Mouse (Mus musculus): ENCODE measurements at regions not wholly inside any gene's neighbourhood (a gene's known extent, or its start where the extent isn't known, plus 50 kb on each side); places are given as distances from the start of the nearest gene placed in this dataset.

DNA sequence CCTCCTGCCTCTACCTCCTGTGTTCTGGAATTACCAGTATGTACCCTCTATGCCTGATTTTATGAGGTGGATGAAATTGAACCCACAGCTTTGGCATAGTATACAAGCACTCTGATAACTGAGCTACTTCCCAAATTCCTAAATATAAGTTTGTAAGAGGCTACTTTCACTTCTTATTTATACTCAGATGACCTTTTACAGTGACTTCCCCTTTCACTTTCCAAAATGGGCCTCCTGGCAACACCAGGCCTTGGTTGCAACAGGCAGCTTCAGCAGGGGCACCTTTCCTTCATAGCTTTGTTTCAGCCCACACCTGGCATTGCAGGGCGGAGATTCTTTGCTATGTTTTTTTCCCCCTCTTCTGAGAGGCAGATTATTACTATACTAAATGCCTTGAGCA, 279.7 kb upstream of the Nrp1 start:
- H3K4me2 ChIP-seq = no peak overlapping the region
- H3K4me1 ChIP-seq = no peaks in the 10 kb centered on the region
- no peak overlapping the region for H3K4me3 ChIP-seq
- H3K36me3 ChIP-seq = no peaks in the 10 kb centered on the region
- ATAC-seq (ENCODE audit: insufficient number of reproducible peaks, low FRiP score, low TSS enrichment, low read depth) = no peak
- H3K9ac ChIP-seq = no peak overlapping the region
- H3K27me3 ChIP-seq = no peaks in the 10 kb centered on the region
- H3K27ac ChIP-seq = no peak overlapping the region
- H3K9me3 ChIP-seq = no peaks in the 10 kb centered on the region
- WGBS = 68% methylated on average over 1 of the region's 1 CpGs

DNA sequence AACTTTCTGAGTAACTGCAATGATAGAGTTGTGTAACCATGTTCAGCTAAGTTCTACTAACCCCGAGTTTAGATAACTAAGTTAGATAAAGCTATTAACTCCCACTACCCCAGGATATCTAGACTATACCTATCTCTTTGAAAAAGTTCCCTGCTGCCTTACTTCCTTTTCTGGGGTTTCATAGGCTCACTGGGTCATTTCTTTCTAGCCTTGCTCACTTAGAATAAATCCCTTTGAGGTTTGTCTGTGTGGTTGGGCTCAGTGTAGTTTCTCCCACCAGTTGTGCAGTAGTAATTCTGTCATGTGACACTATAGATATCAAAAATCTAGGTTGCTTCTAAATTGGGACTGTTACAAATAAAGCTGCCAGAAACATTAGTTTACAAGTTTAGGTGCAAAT, 272.6 kb upstream of the Nrp1 start:
- no peak for ATAC-seq (ENCODE audit: insufficient number of reproducible peaks, low FRiP score, low TSS enrichment, low read depth)
- Histone ChIP-seq H3K27me3 (no peaks in the 10 kb centered on the region), H3K9ac (no peak overlapping the region), H3K4me2 (no peak overlapping the region), H3K4me3 (no peak overlapping the region), H3K4me1 (no peaks in the 10 kb centered on the region), H3K36me3 (no peaks in the 10 kb centered on the region), H3K27ac (no peak overlapping the region), H3K9me3 (no peaks in the 10 kb centered on the region)
- 73% methylated on average over 1 of the region's 1 CpGs for WGBS

DNA sequence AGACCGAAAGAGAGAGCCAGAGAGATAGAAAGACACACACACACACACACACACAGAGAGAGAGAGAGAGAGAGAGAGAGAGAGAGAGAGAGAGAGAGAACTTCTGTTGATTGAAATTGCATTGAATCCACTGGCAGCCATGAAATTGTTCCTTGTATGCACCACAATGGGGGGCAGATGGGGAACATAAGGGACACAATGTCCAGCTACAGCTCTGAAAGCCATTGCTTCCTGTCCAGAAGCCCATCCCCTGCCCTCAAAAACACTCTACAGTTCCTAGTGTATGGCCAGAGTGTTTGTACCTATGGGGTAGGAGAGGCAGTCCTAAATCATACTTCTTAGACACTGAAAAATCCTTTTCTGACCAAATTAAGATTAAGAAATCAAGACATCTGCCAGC, 270.9 kb upstream of the Nrp1 start:
- ATAC-seq (ENCODE audit: insufficient number of reproducible peaks, low FRiP score, low TSS enrichment, low read depth) = no peak
- H3K9me3 ChIP-seq = no peaks in the 10 kb centered on the region
- 97% methylated on average over 1 of the region's 1 CpGs for WGBS
- no peak overlapping the region for H3K9ac ChIP-seq
- no peaks in the 10 kb centered on the region for H3K36me3 ChIP-seq
- H3K27ac ChIP-seq = no peak overlapping the region
- no peak overlapping the region for H3K4me3 ChIP-seq
- no peak overlapping the region for H3K4me2 ChIP-seq
- H3K4me1 ChIP-seq = no peaks in the 10 kb centered on the region
- no peaks in the 10 kb centered on the region for H3K27me3 ChIP-seq

DNA sequence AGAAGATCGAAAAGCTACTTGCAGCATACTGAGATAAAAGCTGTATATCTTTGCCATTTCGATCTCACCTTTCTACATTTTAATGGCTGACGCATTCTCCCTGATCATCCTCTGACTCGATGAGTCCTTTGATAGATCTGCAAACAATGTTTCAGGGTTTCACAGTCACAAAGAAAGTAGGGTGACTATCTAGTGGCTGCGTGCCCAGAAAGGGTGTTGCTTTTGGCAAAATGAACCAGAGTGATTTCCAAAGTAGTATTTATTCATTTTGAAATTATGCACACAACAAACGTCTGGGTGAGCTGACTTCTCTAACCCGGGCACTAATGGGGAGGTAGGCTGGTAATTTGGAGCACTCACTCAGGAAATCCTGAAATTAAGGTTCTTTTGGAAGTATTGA, 265.6 kb upstream of the Nrp1 start:
- Histone ChIP-seq H3K27me3 (no peaks in the 10 kb centered on the region), H3K9me3 (no peaks in the 10 kb centered on the region), H3K4me2 (no peak overlapping the region), H3K27ac (no peak overlapping the region), H3K4me1 (no peaks in the 10 kb centered on the region), H3K36me3 (no peaks in the 10 kb centered on the region), H3K4me3 (no peak overlapping the region), H3K9ac (no peak overlapping the region)
- WGBS = 79% methylated on average over 7 of the region's 7 CpGs
- no peak for ATAC-seq (ENCODE audit: insufficient number of reproducible peaks, low FRiP score, low TSS enrichment, low read depth)

DNA sequence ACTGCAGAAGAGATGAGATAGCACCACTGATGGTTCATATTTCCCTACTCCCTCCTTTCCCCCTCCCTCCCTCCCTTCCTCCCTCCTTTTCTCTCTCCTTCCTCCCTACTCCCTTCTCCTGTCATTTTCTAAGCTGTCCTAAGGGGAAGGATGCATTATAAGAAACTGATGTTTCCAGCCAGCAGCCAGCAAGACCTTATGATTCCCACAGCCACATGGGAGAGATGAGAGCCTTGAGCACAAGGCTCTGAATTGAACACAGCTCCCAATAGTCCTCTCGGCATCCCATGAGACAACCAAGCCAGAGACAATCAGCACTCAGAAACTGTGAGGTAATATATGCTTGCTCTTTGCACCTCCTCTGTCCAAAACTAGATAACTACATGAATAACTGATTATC, 263.0 kb upstream of the Nrp1 start:
- no peak overlapping the region for H3K27ac ChIP-seq
- no peaks in the 10 kb centered on the region for H3K4me1 ChIP-seq
- 86% methylated on average over 1 of the region's 1 CpGs for WGBS
- no peaks in the 10 kb centered on the region for H3K36me3 ChIP-seq
- no peak overlapping the region for H3K4me3 ChIP-seq
- no peak overlapping the region for H3K4me2 ChIP-seq
- no peak for ATAC-seq (ENCODE audit: insufficient number of reproducible peaks, low FRiP score, low TSS enrichment, low read depth)
- H3K9me3 ChIP-seq = no peaks in the 10 kb centered on the region
- H3K9ac ChIP-seq = no peak overlapping the region
- H3K27me3 ChIP-seq = no peaks in the 10 kb centered on the region

DNA sequence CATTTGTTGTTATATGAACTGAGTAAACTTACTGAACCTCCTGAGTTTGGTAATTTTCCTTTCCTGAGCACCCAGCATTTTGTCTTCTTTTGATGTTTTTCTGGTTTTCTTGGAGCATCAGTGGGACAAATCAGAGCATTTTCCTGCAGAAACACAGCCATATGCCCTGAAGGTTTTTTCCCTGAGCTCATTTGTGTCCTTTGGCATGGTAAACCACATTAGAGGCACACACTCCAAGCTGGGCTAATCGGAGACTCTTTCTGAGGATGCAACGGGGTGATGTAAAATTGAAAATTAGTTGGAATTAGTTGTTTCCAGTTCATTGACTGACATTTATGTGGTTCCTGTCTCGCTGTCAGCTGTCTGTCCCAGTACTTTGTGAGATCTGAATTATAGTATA, 260.8 kb upstream of the Nrp1 start:
- no peak for ATAC-seq (ENCODE audit: insufficient number of reproducible peaks, low FRiP score, low TSS enrichment, low read depth)
- H3K27me3 ChIP-seq = no peaks in the 10 kb centered on the region
- H3K4me3 ChIP-seq = no peak overlapping the region
- H3K4me1 ChIP-seq = no peaks in the 10 kb centered on the region
- no peaks in the 10 kb centered on the region for H3K9me3 ChIP-seq
- no peak overlapping the region for H3K9ac ChIP-seq
- no peak overlapping the region for H3K27ac ChIP-seq
- 68% methylated on average over 3 of the region's 3 CpGs for WGBS
- no peak overlapping the region for H3K4me2 ChIP-seq
- H3K36me3 ChIP-seq = no peaks in the 10 kb centered on the region

DNA sequence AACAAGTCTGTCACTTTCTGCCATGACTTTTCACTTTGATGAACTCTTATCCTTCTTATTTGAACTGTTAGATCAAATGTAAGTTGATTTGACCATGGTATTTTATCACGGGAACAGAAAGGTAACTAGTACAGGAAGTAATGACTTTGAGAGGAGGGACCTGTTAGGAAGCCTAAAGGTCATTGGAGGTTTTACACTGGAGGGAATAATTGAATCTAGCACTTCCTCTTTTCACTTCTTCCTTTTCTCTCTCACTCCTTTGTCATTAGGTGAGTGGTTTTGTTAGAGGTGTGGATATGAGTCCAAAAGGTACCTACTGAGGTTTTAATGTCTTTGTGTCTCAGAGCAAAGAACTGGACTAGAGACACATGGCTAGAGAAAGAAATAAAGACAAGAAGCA, 255.0 kb upstream of the Nrp1 start:
- no peak for ATAC-seq (ENCODE audit: insufficient number of reproducible peaks, low FRiP score, low TSS enrichment, low read depth)
- Histone ChIP-seq H3K4me1 (no peaks in the 10 kb centered on the region), H3K9me3 (no peaks in the 10 kb centered on the region), H3K9ac (no peak overlapping the region), H3K4me2 (no peak overlapping the region), H3K27me3 (no peaks in the 10 kb centered on the region), H3K27ac (no peak overlapping the region), H3K4me3 (no peak overlapping the region), H3K36me3 (no peaks in the 10 kb centered on the region)
- 86% methylated on average over 1 of the region's 1 CpGs for WGBS

DNA sequence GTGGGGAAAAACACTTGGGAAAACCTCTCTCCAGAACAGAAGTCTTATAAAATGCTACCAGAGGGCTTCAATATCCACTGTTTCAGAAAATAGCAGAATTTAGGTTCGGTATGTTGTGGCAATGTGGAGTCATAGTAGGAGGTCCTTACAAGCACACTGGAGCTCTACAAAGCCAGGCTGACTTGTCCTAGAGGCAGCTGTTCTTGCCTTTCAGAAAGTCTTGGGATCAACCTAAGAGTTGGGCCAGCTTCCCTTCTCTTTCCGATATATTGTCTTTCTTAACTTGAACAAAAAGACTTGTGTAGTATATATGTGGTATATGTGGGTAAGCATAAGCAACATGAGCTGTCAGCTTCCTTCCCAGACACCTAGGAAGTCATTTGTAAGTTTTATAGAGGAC, 251.8 kb upstream of the Nrp1 start:
- WGBS = 73% methylated on average over 2 of the region's 2 CpGs

DNA sequence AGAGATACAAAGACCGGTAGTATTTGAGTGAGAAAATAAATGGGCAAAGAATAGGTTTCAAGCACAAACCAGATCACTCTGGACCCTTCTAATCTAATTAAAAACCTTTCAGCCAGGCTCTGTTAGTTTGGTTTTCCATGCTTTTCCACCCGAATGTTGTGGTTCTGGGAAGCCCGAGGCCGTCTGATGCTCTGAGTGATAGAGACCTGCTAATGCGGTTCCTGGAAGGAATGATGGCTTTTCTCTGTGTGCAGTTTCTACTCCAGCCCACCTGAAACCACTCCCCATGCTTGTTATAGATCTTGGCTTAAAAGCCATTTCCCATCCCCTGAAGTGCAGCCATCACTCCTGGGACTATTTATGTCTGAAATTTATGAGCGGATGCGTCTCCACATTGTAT, 251.4 kb upstream of the Nrp1 start:
- H3K4me1 ChIP-seq = no peaks in the 10 kb centered on the region
- no peaks in the 10 kb centered on the region for H3K36me3 ChIP-seq
- no peaks in the 10 kb centered on the region for H3K9me3 ChIP-seq
- 62% methylated on average over 7 of the region's 7 CpGs for WGBS
- no peak overlapping the region for H3K4me2 ChIP-seq
- no peaks in the 10 kb centered on the region for H3K27me3 ChIP-seq
- H3K4me3 ChIP-seq = no peak overlapping the region
- no peak overlapping the region for H3K9ac ChIP-seq
- H3K27ac ChIP-seq = no peak overlapping the region
- no peak for ATAC-seq (ENCODE audit: insufficient number of reproducible peaks, low FRiP score, low TSS enrichment, low read depth)

More for the DNA sequence above, 251.8 kb upstream of the Nrp1 start:
- H3K4me2 ChIP-seq = no peak overlapping the region
- H3K4me1 ChIP-seq = no peaks in the 10 kb centered on the region
- H3K9ac ChIP-seq = no peak overlapping the region
- no peak overlapping the region for H3K4me3 ChIP-seq
- no peaks in the 10 kb centered on the region for H3K9me3 ChIP-seq
- ATAC-seq (ENCODE audit: insufficient number of reproducible peaks, low FRiP score, low TSS enrichment, low read depth) = no peak
- H3K27me3 ChIP-seq = no peaks in the 10 kb centered on the region
- no peak overlapping the region for H3K27ac ChIP-seq
- no peaks in the 10 kb centered on the region for H3K36me3 ChIP-seq

DNA sequence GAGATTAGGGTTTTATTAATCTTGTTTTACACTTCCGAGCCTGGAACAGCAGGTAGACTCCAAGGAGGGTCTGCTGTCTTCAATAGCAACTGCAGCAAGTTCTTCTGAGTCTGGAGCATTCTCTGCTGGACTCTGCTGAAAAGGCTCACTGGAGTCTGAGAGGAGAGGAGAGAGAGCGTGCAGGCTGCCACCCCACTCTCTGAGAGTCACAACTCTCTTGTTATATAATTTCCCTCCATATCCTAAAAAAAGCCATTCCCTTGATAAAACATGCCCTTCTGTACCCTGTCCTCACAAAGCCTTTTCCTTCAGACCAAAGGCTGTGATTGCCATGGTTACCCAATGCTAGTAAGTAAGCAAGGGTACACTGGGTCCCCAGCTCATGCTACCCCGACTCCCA, 249.4 kb upstream of the Nrp1 start:
- WGBS = 77% methylated on average over 3 of the region's 3 CpGs
- H3K9me3 ChIP-seq = no peaks in the 10 kb centered on the region
- H3K36me3 ChIP-seq = no peaks in the 10 kb centered on the region
- H3K27me3 ChIP-seq = no peaks in the 10 kb centered on the region
- no peak for ATAC-seq (ENCODE audit: insufficient number of reproducible peaks, low FRiP score, low TSS enrichment, low read depth)
- no peak overlapping the region for H3K9ac ChIP-seq
- no peak overlapping the region for H3K27ac ChIP-seq
- H3K4me1 ChIP-seq = no peaks in the 10 kb centered on the region
- H3K4me2 ChIP-seq = no peak overlapping the region
- no peak overlapping the region for H3K4me3 ChIP-seq

DNA sequence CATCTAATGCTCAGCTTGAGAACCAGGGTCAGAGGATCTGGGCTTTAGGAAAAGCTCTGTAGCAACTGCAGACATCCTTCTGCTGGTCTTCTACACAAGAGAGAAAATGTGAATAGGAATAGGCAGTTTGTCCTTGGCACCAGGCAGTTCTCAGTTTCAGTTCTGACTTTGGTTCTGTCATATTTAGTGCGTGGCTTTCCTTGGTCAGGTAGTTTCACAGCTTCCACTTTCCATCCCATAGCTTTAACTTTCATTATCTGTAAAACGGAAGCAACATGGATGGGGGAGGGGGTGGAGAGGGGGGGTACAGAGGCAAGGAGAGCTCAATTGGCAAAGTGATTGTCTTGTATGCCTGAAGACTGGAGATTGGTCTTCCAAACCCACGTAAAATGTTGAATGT, 247.3 kb upstream of the Nrp1 start:
- ATAC-seq (ENCODE audit: insufficient number of reproducible peaks, low FRiP score, low TSS enrichment, low read depth) = no peak
- Histone ChIP-seq H3K9me3 (no peaks in the 10 kb centered on the region), H3K36me3 (no peaks in the 10 kb centered on the region), H3K4me1 (no peaks in the 10 kb centered on the region), H3K9ac (no peak overlapping the region), H3K4me2 (no peak overlapping the region), H3K4me3 (no peak overlapping the region), H3K27ac (no peak overlapping the region), H3K27me3 (no peaks in the 10 kb centered on the region)
- 81% methylated on average over 3 of the region's 3 CpGs for WGBS

DNA sequence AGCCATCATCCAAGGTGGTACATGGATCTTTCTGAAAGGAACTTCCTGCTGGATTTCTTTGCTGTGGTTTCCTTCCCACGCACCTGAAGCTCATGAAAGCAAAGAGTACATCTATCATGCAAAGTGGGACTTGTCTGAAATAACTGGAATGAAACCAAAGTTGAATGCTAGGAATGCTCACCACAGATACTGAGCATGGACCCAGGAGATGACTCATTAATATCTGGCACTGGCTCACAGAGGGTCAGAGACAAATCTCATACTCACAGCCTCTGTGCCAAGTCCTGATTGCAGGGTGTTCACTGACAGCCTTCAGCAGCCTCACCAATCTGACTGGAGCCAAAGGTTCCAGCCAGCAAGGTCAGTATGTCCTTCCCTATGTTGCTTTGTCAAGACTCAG, 245.3 kb upstream of the Nrp1 start:
- Histone ChIP-seq H3K36me3 (no peaks in the 10 kb centered on the region), H3K27me3 (no peaks in the 10 kb centered on the region), H3K9ac (no peak overlapping the region), H3K4me2 (no peak overlapping the region), H3K4me3 (no peak overlapping the region), H3K27ac (no peak overlapping the region), H3K4me1 (no peaks in the 10 kb centered on the region), H3K9me3 (no peaks in the 10 kb centered on the region)
- 77% methylated on average over 1 of the region's 1 CpGs for whole genome bisulfite sequencing
- ATAC-seq (ENCODE audit: insufficient number of reproducible peaks, low FRiP score, low TSS enrichment, low read depth) = no peak

DNA sequence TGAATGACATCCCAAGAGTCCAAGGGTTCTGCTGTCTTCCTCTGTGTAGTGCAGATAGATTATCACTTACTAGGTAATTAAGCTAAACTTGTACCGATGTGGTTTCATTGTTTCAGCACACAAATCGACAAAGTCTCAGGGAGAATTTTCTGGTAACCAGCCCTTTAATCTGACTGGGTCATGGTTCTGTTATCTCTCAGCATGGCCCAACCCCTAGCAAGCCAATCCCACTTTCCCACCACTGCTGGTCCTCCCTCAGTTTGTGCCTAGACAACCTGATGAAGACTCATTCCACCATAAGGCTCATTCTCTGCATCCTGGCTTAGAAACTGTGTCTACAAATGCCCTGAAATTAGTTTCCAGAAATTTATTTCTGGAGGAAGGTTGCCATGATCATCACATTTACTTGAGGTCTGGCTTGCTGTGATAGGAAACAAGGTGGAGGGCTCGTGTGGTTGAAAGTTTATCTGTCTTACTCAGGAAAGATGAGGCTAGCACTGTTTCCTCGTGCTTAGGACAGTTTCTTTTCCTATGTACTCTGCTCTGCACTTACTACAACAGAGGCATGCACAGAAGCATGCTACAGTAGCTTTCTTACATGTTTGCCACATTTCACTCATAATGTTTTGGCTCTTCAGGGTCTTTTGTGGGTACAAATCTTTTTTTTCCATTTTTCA, 217.0 kb upstream of the Nrp1 start:
- H3K9ac ChIP-seq = no peak overlapping the region
- H3K27ac ChIP-seq = no peak overlapping the region
- H3K9me3 ChIP-seq = no peaks in the 10 kb centered on the region
- H3K4me1 ChIP-seq = no peaks in the 10 kb centered on the region
- 85% methylated on average over 4 of the region's 4 CpGs for WGBS
- no peaks in the 10 kb centered on the region for H3K36me3 ChIP-seq
- ATAC-seq (ENCODE audit: insufficient number of reproducible peaks, low FRiP score, low TSS enrichment, low read depth) = no peak
- no peak overlapping the region for H3K4me2 ChIP-seq
- H3K4me3 ChIP-seq = no peak overlapping the region
- no peaks in the 10 kb centered on the region for H3K27me3 ChIP-seq
